Mouse (Mus musculus) heart, embryonic 11.5 days (tissue): ENCODE measurements around the gene Ugt1a8. TPM values are rescaled to one million over a fixed set of nuclear protein-coding genes. Genes with fewer than 3 reads are reported as not detected.

ENCODE experiments used
- ATAC-seq: fragments of 200-750 bp; cut with Nextera tagmentation; replicated peaks from 2 replicates; pipeline ENCODE4 v1.8.0; 2017; ENCODE audit warnings: moderate library complexity; ENCODE audit not compliant: insufficient number of reproducible peaks, low FRiP score, low TSS enrichment
- H3K27ac ChIP-seq: fragments of 300-500 bp; sonication (generic); 2 replicates; pipeline ENCODE4 v1.5.1; 2014; ENCODE audit warnings: mild to moderate bottlenecking, low read depth, low read length
- H3K27me3 ChIP-seq: fragments of 300-500 bp; sonication (generic); 2 replicates; pipeline ENCODE4 v1.6.1; 2014; ENCODE audit warnings: mild to moderate bottlenecking, low read length, mixed read lengths; ENCODE audit not compliant: control insufficient read depth, insufficient read depth
- H3K36me3 ChIP-seq: fragments of 300-500 bp; sonication (generic); 2 replicates; pipeline ENCODE4 v1.6.1; 2014; ENCODE audit warnings: mild to moderate bottlenecking, low read length, moderate library complexity, mixed read lengths; ENCODE audit not compliant: control insufficient read depth, insufficient read depth
- H3K4me1 ChIP-seq: fragments of 300-500 bp; sonication (generic); 2 replicates; pipeline ENCODE4 v1.6.1; 2014; ENCODE audit warnings: low read length; ENCODE audit not compliant: control insufficient read depth, insufficient read depth
- H3K4me2 ChIP-seq: fragments of 300-500 bp; sonication (generic); 2 replicates; pipeline ENCODE4 v1.6.1; 2014; ENCODE audit warnings: mild to moderate bottlenecking, moderate library complexity
- H3K4me3 ChIP-seq: fragments of 300-500 bp; sonication (generic); 2 replicates; pipeline ENCODE4 v1.5.1; 2014; ENCODE audit warnings: low read depth, low read length
- H3K9ac ChIP-seq: fragments of 300-500 bp; sonication (generic); 2 replicates; pipeline ENCODE4 v1.6.1; 2014; ENCODE audit warnings: mild to moderate bottlenecking, low read depth, low read length, moderate library complexity
- H3K9me3 ChIP-seq: fragments of 300-500 bp; sonication (generic); replicated peaks from 2 replicates; pipeline ENCODE4 v1.6.1; 2016; ENCODE audit warnings: low read length; ENCODE audit not compliant: control insufficient read depth
- WGBS: fragments of 180-500 bp; shearing (Covaris S2); extraction: QIAGEN DNeasy Blood & Tissue Kit; methylation state at CpG from one replicate; pipeline ENCODE4 v1.1.7; 2014; ENCODE audit not compliant: insufficient replicate concordance; 5-methylcytosine and 5-hydroxymethylcytosine counted together
- polyA plus RNA-seq: library from polyadenylated mRNA; unstranded; fragments of >200 nt; fragmentation: Nextera tagmentation; extraction: Ambion mirVana; gene quantifications from 2 replicates; pipeline ENCODE4 v1.2.1, GENCODE M21; 2014

Gene Ugt1a8
- polyA plus RNA-seq, 1 experiment from 2014 or later, result not detected

DNA sequence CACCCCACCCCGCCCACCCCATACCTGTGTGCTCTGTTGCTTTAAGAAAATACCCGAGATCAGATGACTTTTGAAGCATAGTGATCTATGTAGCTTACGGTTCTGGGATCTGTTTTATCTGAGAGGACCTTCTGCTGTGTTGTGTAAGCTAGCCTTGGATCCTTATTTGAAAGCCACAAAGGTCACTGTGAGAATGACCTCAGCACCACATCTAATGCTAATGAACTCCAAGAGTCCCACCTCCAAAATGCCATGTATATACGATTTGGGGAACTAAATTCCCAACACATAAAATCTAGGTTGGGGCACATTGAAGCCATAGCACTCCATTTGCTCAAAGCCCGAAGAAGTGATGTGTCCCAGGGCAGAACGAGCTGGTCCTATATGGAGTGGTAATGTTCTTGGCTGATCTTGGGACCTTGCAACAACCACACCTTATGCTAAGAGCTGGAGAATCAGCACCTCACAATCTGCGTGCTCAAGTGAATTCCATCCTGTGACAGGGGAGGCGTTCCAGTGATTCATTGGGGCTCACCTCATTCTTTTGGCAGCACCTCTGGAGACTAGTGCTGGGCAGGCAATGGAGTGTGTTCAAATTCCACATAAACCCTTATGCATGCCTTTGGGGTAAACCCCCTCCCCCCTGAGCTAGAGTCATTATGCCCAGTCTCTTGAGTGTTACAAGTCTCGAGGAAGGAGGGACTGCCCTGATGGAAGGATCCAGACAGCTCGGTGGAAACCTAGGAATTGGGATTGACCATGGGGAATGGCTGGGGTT is 169.5 kb downstream of the Ugt1a8 start:
- Histone ChIP-seq H3K4me2 (no peak overlapping the region), H3K9ac (no peak overlapping the region), H3K36me3 (peaks cover 18% of the 10 kb centered on the region), H3K4me1 (peaks cover 5% of the 10 kb centered on the region; the same call in 1 of the 2 replicates), H3K4me3 (no peak overlapping the region), H3K27me3 (no peaks in the 10 kb centered on the region), H3K9me3 (peaks cover 66% of the 10 kb centered on the region), H3K27ac (no peak overlapping the region)
- ATAC-seq, result no peak
- WGBS, result 73% methylated on average over 10 of the region's 10 CpGs

DNA sequence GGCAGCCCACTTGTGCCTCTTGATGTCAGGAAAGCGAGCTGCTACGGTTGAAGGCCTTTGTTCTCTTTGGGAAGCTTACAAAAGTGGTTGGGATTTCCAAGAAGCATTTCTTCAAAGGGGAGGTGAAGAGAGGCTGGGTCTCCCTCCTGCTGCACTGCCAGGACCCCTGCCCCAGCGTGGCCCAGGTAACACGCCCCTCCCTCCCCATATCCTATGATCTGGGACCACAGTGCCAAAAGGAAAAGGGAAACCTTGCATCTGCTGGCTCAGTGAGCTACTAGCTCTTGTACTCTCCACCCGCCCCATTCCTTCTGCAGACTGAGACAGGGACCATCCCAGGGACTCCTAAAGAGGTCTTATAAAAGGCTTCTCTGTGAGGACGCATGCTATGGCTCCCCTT is 170.1 kb downstream of the Ugt1a8 start:
- peaks cover 60% of the 10 kb centered on the region for H3K9me3 ChIP-seq

DNA sequence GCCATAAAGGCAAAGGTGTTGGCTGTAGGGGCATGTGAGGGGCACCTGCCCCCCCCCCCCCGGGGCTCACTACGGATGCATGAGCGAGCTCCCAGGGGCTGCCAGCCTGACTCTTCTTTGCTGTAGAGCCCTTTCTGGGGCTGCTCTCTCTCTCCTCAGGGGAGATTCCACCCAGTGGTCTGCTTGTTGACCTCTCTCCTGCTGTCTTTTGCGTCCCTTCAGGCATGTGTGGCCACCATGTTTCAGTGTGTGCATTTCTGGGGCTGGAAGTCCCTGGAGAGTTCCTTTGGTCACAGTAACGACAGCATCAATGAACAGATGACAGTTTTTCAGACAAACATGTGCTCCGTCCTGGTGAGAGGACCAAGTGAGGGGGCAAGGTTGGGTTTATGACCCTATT is 170.7 kb downstream of the Ugt1a8 start:
- Histone ChIP-seq H3K9ac (no peak overlapping the region), H3K27me3 (no peaks in the 10 kb centered on the region), H3K36me3 (peaks cover 31% of the 10 kb centered on the region), H3K9me3 (peaks cover 56% of the 10 kb centered on the region), H3K4me1 (peaks cover 13% of the 10 kb centered on the region; the same call in 1 of the 2 replicates), H3K27ac (no peak overlapping the region), H3K4me3 (no peak overlapping the region), H3K4me2 (no peak overlapping the region)
- no peak for ATAC-seq
- WGBS, result 67% methylated on average over 6 of the region's 6 CpGs

More for the DNA sequence above, 170.1 kb downstream of the Ugt1a8 start:
- H3K4me2 ChIP-seq, result no peak overlapping the region
- H3K27me3 ChIP-seq, result no peaks in the 10 kb centered on the region
- no peak overlapping the region for H3K27ac ChIP-seq
- ATAC-seq, result no peak
- H3K9ac ChIP-seq, result no peak overlapping the region
- peaks cover 24% of the 10 kb centered on the region for H3K36me3 ChIP-seq
- peaks cover 11% of the 10 kb centered on the region; the same call in 1 of the 2 replicates for H3K4me1 ChIP-seq
- 78% methylated on average over 6 of the region's 6 CpGs for WGBS
- no peak overlapping the region for H3K4me3 ChIP-seq

DNA sequence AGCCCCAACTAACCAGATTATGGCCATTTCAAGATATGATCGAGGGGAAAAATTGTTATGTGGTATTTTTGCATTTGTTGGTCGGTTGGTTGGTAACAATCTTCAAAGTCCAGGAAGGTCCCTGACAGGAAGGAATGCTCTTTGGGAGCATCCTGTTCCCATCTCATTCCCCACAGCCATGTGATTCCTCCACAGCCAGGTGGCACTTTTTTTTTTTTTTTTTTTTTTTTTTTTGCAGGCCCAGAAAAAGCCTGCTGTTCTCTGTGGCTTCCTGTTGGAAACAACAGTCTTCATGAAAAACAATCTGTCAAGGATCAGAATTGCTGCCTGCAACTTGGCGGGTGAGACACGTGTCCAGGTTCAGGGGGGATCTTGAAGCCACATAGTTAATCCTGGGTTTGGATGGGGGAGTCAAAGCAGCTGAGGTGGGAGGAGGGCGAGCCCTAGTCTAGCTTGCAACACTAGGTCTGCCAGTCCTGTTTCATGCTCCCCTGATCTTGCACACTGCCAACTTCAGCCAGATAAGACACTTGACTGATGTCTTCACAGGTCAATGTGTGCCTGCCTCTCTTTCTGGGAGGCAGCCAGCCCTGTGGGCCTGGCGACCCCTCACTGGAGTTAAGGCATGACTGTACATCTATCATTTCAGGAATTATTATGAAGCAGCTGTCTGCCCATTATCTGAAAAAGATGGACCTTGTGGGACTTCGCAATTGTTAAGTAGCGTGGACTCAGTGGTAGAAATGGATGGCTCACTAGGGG is 171.4 kb downstream of the Ugt1a8 start:
- Histone ChIP-seq H3K4me1 (peaks cover 13% of the 10 kb centered on the region; the same call in 1 of the 2 replicates), H3K27me3 (no peaks in the 10 kb centered on the region), H3K36me3 (peaks cover 38% of the 10 kb centered on the region), H3K27ac (no peak overlapping the region), H3K9ac (no peak overlapping the region), H3K4me3 (no peak overlapping the region), H3K9me3 (peaks cover 49% of the 10 kb centered on the region), H3K4me2 (no peak overlapping the region)
- WGBS, result 66% methylated on average over 8 of the region's 8 CpGs
- peak; percentile 2; the same call in 1 of the 2 replicates for ATAC-seq

DNA sequence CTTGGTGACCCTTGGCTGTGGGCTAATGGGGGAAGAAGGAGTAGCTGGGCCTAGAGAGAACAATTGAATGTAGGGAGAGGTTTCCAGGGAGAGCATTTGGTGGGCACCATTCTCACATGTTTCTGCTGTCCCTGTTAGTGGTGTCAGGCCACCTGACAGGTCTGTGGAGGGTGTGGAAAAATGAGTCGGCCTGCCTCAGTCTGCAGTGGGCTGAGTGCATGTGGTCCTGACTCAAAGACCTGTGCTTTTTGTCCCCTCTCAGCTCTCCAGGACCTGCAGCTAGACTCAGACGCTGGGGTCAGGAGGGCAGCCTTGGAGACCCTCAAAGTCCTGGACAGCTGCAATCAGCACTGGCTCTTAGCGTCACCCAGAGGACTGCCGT is 172.0 kb downstream of the Ugt1a8 start:
- WGBS, result 72% methylated on average over 4 of the region's 4 CpGs
- H3K27me3 ChIP-seq, result no peaks in the 10 kb centered on the region
- no peak overlapping the region for H3K4me3 ChIP-seq
- no peak overlapping the region for H3K9ac ChIP-seq
- H3K4me2 ChIP-seq, result no peak overlapping the region
- H3K36me3 ChIP-seq, result peaks cover 43% of the 10 kb centered on the region
- ATAC-seq, result 0 out of 2 replicates have a peak, but pooled peaks have one; percentile 3
- H3K9me3 ChIP-seq, result peaks cover 43% of the 10 kb centered on the region
- peaks cover 13% of the 10 kb centered on the region; the same call in 1 of the 2 replicates for H3K4me1 ChIP-seq
- no peak overlapping the region for H3K27ac ChIP-seq

DNA sequence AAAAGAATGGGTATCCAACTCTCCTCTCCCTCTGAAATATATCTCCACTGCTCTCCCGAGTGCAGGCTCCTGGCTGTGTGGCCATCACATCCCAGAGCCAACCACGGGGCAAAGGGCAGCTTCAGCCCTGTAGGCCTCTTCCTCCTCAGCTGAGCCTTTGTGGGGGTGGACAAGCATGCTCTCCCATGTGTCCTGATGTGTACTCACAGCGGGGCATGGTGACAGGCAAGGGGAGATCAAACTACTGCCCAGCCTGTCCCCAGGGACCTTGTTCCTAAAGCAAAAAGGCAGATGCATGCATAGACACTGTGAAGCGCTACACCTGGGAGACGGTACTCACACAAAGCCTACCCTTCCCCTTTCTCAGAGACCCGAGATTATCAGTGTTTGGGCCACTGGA is 172.5 kb downstream of the Ugt1a8 start:
- ATAC-seq, result 0 out of 2 replicates have a peak, but pooled peaks have one; percentile 1
- Histone ChIP-seq H3K4me2 (no peak overlapping the region), H3K27ac (no peak overlapping the region), H3K27me3 (no peaks in the 10 kb centered on the region), H3K9ac (no peak overlapping the region), H3K4me1 (peaks cover 17% of the 10 kb centered on the region; the same call in 1 of the 2 replicates), H3K4me3 (no peak overlapping the region), H3K9me3 (peaks cover 39% of the 10 kb centered on the region), H3K36me3 (peaks cover 48% of the 10 kb centered on the region)
- 79% methylated on average over 6 of the region's 6 CpGs for WGBS

DNA sequence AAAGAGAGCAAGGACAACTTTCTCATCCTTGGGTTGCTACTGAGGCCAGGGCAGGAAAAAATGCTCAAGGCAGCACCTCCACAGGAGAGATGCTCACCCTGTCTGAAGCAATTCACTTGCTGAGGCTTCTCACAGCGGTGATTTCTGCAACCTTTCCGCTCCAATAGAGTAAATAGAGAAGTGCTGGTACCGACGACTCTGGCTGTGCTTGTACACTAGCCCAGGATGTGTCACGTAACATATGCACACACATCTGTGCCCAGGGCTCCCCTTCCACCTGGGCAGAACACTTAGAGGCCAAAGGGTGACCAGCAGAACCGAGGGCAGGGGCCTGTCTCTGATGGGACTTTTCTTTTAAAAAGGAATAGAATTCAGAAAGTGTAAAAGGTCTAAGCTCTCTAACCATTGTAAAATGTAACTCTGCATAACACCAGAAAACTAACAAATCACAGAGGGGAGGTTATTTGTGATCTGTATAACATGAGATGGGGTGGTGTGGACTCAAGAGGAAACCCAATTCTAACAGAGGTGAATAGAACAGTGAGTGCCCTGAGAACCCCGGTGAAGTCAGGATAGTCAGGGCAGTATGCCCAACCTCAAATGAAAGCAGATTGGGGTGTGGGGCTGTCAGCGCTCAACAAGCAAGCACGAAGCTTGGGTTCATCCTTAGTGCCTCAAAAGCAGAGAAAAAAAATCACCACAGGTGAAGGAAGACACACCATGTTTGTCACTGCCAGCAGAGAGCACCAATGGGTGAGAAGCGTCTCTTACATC is 173.2 kb downstream of the Ugt1a8 start:
- Histone ChIP-seq H3K9me3 (peaks cover 37% of the 10 kb centered on the region), H3K9ac (no peak overlapping the region), H3K4me3 (no peak overlapping the region), H3K27me3 (no peaks in the 10 kb centered on the region), H3K36me3 (peaks cover 55% of the 10 kb centered on the region), H3K4me2 (no peak overlapping the region), H3K4me1 (peaks cover 21% of the 10 kb centered on the region), H3K27ac (no peak overlapping the region)
- 80% methylated on average over 10 of the region's 10 CpGs for WGBS
- no peak for ATAC-seq

DNA sequence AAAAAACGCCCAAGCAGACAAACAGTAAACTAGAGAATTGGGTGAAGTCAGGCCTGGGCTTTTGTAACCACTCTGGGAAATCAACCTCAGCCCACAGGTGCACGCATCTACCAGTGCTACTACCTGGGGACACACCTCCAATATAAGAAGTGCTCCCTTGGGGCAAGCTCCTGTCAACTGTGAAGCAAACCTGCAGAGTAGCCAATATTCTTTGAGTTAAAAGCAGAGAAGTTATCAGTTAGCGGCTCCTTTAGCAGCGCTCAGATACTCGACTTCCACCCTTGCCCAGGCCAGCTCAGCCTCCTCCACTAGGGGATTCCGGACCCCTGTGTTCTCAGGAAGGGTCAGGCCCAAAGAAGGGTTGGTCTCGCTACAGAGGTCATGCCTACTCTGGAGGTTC is 174.1 kb downstream of the Ugt1a8 start:
- ATAC-seq, result no peak
- H3K4me3 ChIP-seq, result no peak overlapping the region
- H3K9me3 ChIP-seq, result peaks cover 28% of the 10 kb centered on the region
- peaks cover 21% of the 10 kb centered on the region for H3K4me1 ChIP-seq
- no peak overlapping the region for H3K9ac ChIP-seq
- H3K27me3 ChIP-seq, result no peaks in the 10 kb centered on the region
- peaks cover 64% of the 10 kb centered on the region for H3K36me3 ChIP-seq
- WGBS, result 82% methylated on average over 7 of the region's 7 CpGs
- H3K27ac ChIP-seq, result no peak overlapping the region
- no peak overlapping the region for H3K4me2 ChIP-seq
